Mouse (Mus musculus) lung, adult 2 months (tissue): Measurements from ENCODE around the gene Ufc1. TPM values are rescaled to one million over a fixed set of nuclear protein-coding genes. Genes with fewer than 3 reads are reported as not detected.

Source experiments
- DNase-seq: peaks from one replicate; pipeline ENCODE4 v3.0.0; 2022
- H3K4me1 ChIP-seq: fragments of 200-500 bp; 2 replicates; pipeline ENCODE4 v1.6.1; 2011; ENCODE audit warnings: low read length; ENCODE audit not compliant: control insufficient read depth, insufficient read depth
- H3K4me3 ChIP-seq: fragments of 200-500 bp; replicated peaks from 2 replicates; pipeline ENCODE3; 2011; ENCODE audit warnings: low read depth, mild to moderate bottlenecking, control low read depth, low read length; ENCODE audit errors: extremely low read depth
- CTCF ChIP-seq: fragments of 200-500 bp; IDR thresholded peaks from 2 replicates; pipeline ENCODE4 v1.5.1; 2011; ENCODE audit warnings: mild to moderate bottlenecking, low read length, control low read depth; ENCODE audit not compliant: insufficient read depth
- POLR2A ChIP-seq: fragments of 200-500 bp; IDR thresholded peaks from 2 replicates; pipeline ENCODE4 v1.6.1; 2011; ENCODE audit warnings: low read depth, mild to moderate bottlenecking, control low read depth, low read length, borderline replicate concordance; ENCODE audit errors: extremely low read depth
- WGBS: fragments of 180-500 bp; shearing (Covaris S2); methylation state at CpG from one replicate; pipeline ENCODE4 v1.1.7; 2018; 5-methylcytosine and 5-hydroxymethylcytosine counted together
- polyA plus RNA-seq: library from polyadenylated mRNA; depleted of rRNA; stranded (reverse); fragments of >200 nt; gene quantifications from 2 replicates; pipeline ENCODE4 v1.2.3, GENCODE M21; 2012; rRNA removed

Ufc1 gene
- polyA plus RNA-seq, 1 experiment = 22.2 TPM

DNA sequence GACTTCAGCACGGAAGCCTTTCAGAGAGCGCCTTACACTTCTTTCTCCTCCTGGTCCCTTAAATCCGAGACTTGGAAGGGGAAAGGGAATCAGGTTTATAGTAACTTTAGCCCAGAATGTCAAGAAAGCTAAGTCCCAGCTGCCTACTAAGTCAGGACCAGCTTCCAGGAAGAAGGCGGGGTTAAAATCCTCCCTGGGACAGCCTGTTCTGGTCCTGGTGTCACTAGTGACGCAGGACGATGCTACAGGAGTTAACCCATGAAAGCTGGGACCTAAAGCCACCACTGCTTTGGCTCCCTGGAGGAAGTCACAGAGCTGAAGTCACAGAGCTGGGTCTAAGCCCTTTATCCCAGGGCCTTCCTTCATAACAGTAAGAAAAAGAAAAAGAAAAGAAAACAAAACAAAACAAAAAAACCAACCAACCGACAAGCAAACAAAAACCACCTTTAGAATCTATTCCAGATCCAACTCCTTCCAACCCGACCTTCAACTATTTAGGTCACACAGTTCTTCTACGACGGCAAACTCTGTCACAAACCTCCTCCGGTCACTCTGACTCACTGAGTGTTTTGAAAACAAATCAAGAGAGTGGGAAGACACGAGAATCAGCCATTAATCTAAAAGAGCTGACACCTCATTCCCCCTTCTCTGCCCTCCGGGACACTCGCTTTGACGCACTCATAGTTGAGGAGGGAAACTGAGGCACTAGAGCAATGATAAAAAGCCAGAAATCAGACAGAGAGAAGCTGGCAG is 54.7 kb downstream of the Ufc1 start:
- 57% methylated on average over 15 of the region's 15 CpGs for WGBS
- H3K4me1 ChIP-seq = no peaks in the 10 kb centered on the region
- no peak for DNase-seq
- H3K4me3 ChIP-seq = no peak overlapping the region
- no peak for TF ChIP-seq CTCF
- TF ChIP-seq POLR2A = no peak

Other genes with a start within 250 kb of the Ufc1 start
- gene Fcgr3, start 230.1 kb downstream of the Ufc1 start, polyA plus RNA-seq = 19.5 and 23.3 TPM in 2 replicates
- gene Cfap126, start 181.1 kb downstream of the Ufc1 start, polyA plus RNA-seq = 28.2 and 45.5 TPM in 2 replicates
- gene Sdhc, start 144.4 kb downstream of the Ufc1 start, polyA plus RNA-seq = 136 and 191 TPM in 2 replicates
- gene Mpz, start 144.3 kb downstream of the Ufc1 start, polyA plus RNA-seq = 15.9 and 24.9 TPM in 2 replicates
- gene Pcp4l1, start 98.8 kb downstream of the Ufc1 start, polyA plus RNA-seq = 37.5 and 59.8 TPM in 2 replicates
- 0.25 TPM in 1 of 2 replicates, not detected in the other for gene Nr1i3, start 81.1 kb downstream of the Ufc1 start, polyA plus RNA-seq
- gene Tomm40l, start 72.5 kb downstream of the Ufc1 start, polyA plus RNA-seq = 25.7 and 28.8 TPM in 2 replicates
- 4.7 and 7.2 TPM in 2 replicates for gene Apoa2, start 70.0 kb downstream of the Ufc1 start, polyA plus RNA-seq
- 117 and 158 TPM in 2 replicates for gene Fcer1g, start 60.7 kb downstream of the Ufc1 start, polyA plus RNA-seq
- 1.2 and 1.3 TPM in 2 replicates for gene Adamts4, start 44.6 kb downstream of the Ufc1 start, polyA plus RNA-seq
- 78.8 and 118 TPM in 2 replicates for gene Ndufs2, start 43.6 kb downstream of the Ufc1 start, polyA plus RNA-seq
- gene B4galt3, start 24.7 kb downstream of the Ufc1 start, polyA plus RNA-seq = 72.0 and 75.8 TPM in 2 replicates
- 40.6 and 49.0 TPM in 2 replicates for gene Ppox, start 13.8 kb downstream of the Ufc1 start, polyA plus RNA-seq
- 42.3 and 51.2 TPM in 2 replicates for gene Usp21, start 7.0 kb downstream of the Ufc1 start, polyA plus RNA-seq
- 34.5 and 47.0 TPM in 2 replicates for gene Dedd, start 34.1 kb upstream of the Ufc1 start, polyA plus RNA-seq
- 42.7 and 44.1 TPM in 2 replicates for gene Nit1, start 50.6 kb upstream of the Ufc1 start, polyA plus RNA-seq
- gene Pfdn2, start 50.6 kb upstream of the Ufc1 start, polyA plus RNA-seq = 9.0 and 20.0 TPM in 2 replicates
- 1.9 and 3.4 TPM in 2 replicates for gene Klhdc9, start 65.8 kb upstream of the Ufc1 start, polyA plus RNA-seq
- 10.3 and 19.2 TPM in 2 replicates for gene Nectin4, start 75.1 kb upstream of the Ufc1 start, polyA plus RNA-seq
- 11.6 and 17.5 TPM in 2 replicates for gene Arhgap30, start 93.9 kb upstream of the Ufc1 start, polyA plus RNA-seq
- 95.3 and 107 TPM in 2 replicates for gene Usf1, start 116.3 kb upstream of the Ufc1 start, polyA plus RNA-seq
- gene Tstd1, start 123.8 kb upstream of the Ufc1 start, polyA plus RNA-seq = 8.9 and 16.2 TPM in 2 replicates
- gene F11r, start 142.5 kb upstream of the Ufc1 start, polyA plus RNA-seq = 108 and 149 TPM in 2 replicates
- 2.8 and 3.3 TPM in 2 replicates for gene Alyref2, start 208.5 kb upstream of the Ufc1 start, polyA plus RNA-seq
- gene Itln1, start 240.3 kb upstream of the Ufc1 start, polyA plus RNA-seq = 0.64 TPM in 1 of 2 replicates, not detected in the other